Mouse (Mus musculus) E14TG2a.4 (cell line): ENCODE data around the gene Gbf1.

Experiments used
- CTCF ChIP-seq: conservative IDR thresholded peaks from 2 replicates; pipeline ENCODE4 v1.5.1; 2014; ENCODE audit warnings: low read length
- NANOG ChIP-seq: IDR thresholded peaks from 2 replicates; pipeline ENCODE4 v1.6.1; 2014; ENCODE audit warnings: borderline replicate concordance, low read length, mixed read lengths
- POU5F1 ChIP-seq: IDR thresholded peaks from 2 replicates; pipeline ENCODE4 v1.6.1; 2014; ENCODE audit warnings: low read length, borderline replicate concordance

GRCm38 (mm10) chr19:46124651-46125050 lies 27.7 kb upstream of the Gbf1 start:
- TF ChIP-seq CTCF = no peak
- no peak for TF ChIP-seq POU5F1
- no peak for TF ChIP-seq NANOG
